Mouse (Mus musculus): ENCODE results near the gene Nudt9. TPM values are rescaled to one million over a fixed set of nuclear protein-coding genes. Genes with fewer than 3 reads are reported as not detected.

Nudt9 gene
- total RNA-seq, 1 experiment from 2014 or later, result 62.6 TPM

DNA sequence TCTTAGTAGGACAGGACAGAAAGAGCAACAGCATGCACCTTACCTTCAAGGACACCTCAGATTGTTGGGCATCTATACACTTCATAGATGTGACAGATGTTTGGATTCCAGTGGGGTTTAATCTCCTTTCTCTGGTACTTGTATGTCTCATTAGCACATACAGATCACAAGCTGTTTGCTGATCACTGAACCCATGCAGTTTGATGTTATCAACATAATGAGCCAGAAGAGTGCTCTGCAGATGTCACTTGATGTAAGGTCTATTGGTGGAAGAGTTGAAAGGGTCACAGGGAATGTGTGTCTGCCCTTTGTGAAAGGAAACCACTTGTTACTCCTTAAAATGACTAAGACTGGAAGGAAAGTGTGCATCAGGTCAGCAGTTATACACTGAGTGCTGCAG is 11.0 kb upstream of the Nudt9 start:
- ATAC-seq (replicated peaks; ENCODE audit: low read depth, poor library complexity, severe bottlenecking), result no peak

DNA sequence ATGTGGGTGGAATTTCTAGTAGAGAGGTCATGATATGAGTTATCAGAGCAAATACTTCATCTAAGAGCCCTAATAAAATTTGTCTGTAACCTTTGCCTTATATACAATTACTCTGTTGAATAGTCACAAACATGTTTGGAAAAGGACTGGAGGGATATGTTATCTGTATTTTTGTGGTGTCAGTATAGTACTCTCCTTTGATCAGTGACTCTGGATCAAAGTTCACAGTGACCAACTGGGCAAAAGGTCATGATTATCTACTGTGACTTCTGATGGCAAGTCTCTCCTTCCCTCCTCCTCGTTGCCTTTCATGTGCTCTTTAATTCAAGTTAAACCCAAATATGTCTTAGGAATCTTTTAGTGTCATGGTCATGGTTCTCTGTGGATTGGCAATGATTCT is 10.3 kb upstream of the Nudt9 start:
- ATAC-seq (replicated peaks; ENCODE audit: low read depth, poor library complexity, severe bottlenecking), result no peak

DNA sequence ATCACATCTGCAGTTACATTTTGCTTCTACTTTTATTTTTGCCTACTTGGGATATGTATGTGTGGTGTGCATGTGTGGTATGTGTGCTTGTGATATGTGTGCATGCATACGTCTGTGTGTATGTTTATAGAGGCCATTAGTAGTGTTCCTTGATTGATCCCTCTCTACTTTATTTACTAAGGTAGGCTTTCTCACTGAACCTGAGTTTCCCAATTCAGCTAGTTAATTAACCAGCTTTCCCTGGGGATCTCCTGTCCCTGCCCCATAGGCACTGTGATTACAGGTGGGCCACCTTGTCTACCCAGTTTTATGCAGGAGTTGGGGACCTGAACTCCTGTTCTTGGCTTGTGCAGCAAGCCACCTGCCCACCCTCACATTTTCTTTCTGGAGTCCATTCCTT is 9.4 kb upstream of the Nudt9 start:
- ATAC-seq (replicated peaks; ENCODE audit: low read depth, poor library complexity, severe bottlenecking), result no peak

DNA sequence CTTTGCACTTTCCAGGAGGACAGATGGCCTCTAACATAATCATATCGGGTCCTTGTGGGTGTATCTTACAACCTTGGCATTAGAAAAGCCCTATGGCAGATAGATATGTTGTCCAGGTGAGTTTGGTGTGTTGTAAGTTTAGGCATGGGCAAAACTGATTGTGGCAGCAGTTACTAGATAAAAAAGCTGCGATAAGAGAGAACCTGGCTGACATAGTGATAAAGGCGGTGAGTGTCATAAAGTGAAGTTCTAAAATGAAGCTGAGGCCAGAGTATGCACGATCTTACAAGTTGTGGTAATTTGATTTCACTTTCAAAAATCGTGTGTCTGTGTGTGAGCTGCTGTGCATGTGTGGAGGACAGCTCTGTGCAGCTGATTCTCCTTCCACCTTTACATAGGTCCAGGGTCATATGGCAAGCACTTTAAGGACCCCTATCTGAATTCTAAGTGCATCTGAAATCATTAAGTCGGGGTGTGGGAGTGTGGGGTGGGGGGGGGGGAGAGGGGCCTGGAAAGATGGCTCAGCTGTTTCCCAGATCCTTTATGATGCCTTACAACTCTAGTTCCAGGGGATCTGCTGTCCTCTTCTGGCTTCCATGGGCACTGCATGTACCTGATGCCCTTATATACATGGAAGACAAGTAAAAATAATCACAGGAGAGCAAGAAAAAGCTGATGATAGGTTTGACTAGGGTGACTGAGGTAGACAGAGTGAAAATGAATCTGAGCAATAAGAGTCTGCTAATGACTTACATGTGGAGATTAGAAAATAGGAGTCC is 6.8 kb upstream of the Nudt9 start:
- ATAC-seq (replicated peaks; ENCODE audit: low read depth, poor library complexity, severe bottlenecking), result peak; percentile 78

DNA sequence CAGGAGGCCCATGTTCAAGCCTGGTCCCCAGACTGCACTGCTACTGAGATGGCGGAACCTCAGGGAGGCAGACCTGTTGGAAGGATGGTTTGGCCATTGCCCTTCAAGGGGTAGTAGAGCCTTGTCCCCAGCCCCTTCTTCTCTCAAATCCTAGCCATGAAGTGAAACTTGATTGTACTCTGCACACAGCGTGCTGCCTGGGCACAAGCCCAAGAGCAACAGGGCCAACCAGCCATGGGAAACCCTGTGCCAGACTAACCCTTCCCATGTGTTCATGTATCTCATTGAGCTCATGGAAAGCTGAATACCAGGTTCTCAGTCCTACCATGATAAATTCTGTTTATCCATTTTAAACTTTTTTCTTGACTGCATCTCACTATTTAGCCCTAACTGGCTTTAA is 3.2 kb upstream of the Nudt9 start:
- ATAC-seq (replicated peaks; ENCODE audit: low read depth, poor library complexity, severe bottlenecking), result no peak

DNA sequence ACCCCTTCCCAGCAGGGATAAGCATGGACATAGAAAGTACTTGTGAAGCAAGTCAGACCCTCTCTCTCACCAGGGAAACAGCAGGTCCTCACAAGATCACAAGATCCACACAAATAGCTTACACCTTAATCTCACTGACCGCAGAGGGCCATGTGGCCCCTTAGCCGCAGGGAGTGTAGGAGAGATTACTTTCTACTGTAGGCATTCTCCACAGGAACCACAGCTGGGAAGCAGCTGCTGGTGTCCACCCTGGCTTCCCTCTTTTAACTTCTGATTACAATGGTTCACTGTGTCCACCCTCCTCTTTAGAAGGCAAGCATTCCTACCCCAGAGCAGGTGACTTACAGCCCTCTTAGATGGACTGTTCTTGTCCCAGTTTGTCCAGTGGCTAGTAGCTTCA is 2.4 kb upstream of the Nudt9 start:
- no peak for ATAC-seq (replicated peaks; ENCODE audit: low read depth, poor library complexity, severe bottlenecking)

DNA sequence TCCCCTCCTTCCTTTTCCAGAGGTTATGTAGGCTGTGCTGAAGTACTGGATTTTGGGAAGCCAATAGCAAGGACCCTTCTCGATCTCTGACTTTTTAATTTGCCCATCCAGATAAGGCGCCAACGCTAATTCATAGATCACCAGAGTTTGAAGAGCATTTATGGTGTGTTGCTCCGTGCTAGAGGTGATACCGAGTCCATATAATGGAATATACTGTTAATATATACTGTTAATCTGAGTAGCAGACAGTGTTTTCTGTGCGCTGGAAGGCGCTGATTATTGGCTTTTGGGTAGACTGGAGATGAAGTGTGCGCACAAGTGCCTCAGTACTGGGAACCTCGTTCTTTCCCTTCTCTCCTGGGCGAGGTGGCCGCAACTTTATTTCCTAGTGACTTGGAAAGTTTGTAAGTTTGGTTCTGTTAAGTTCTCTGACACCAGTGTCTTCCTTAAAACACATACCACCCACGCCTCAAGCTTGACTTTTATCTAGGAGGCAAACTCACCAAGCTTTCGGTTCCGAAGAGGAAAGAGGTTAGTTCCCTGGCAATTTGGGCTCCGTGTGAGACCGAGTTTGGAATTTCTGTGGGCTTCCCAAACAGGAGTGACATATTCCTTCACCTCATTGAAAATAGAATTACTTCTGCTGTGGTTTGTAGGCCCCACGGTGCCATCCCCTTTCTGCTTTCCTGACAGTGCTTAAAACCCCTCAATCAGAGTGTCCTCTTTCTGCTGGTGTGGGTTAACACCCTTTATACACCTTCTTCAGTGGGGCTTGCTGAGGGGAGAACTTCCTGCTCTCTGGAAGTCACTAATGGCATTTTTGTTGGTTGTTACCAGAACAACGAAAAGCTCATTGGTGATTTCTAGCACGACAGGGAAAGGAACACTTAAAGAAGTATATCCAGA is 1.3 kb downstream of the Nudt9 start:
- ATAC-seq (replicated peaks; ENCODE audit: low read depth, poor library complexity, severe bottlenecking), result 0 out of 2 replicates have a peak, but pooled peaks have one; percentile 2

DNA sequence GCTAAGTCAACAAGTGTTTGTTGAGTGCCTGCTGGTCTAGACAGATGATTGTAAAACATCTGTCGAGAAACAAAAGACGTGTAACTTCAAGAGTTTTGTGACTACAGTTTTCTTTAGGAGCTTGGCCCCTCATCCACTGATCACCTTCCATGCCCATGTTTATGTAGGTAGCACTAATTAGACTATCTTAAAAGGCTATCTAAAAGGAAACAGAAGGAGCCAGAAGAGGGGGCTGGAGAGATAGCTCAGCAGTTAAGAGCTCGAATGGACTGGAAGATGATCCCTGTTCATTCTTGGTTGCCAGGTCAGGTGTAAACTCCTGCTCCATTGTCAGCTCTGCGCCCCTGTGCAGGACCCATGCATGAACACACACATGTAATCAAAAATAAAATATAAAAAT is 2.0 kb downstream of the Nudt9 start:
- ATAC-seq (replicated peaks; ENCODE audit: low read depth, poor library complexity, severe bottlenecking), result no peak

DNA sequence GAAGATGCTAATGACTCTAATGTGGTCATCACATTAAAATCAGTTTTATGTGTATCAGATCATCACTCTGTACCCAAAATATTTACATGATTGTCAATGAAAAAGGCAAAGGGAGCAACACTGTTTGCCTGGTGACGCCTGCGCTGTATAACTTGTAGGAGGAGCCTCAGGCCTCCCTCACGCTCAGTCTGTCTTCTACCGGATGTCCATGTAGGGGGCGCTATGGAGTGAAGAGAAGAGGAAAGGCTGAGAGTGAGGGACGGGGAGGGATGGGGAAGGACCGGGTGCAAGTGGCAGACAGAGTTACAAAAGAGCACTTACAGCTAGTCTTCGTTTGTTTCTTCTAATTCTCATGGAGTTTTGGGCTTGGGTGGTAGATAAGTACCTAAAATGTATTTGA is 6.8 kb downstream of the Nudt9 start:
- ATAC-seq (replicated peaks; ENCODE audit: low read depth, poor library complexity, severe bottlenecking), result peak; percentile 70

DNA sequence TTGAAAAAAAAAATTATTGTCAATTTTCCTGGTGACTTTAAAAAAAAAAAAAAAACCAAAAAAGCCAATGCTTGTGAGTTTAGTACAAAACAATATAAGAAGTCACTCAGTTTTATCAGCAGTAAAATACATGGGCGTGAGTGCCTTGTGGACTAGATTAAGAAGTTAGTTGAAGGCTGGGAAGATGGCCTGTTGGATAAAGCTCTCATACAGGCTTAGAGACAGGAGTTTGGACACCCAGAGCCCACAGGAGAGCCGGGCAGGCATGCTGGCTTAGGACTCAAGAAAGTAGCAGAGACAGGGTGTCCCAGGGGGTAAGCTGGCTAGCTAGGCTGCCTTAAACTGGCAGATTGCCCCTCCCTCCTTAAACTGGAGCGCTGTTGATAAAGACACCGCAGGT is 8.8 kb downstream of the Nudt9 start:
- ATAC-seq (replicated peaks; ENCODE audit: low read depth, poor library complexity, severe bottlenecking), result peak; percentile 40; the same call in 1 of the 2 replicates

DNA sequence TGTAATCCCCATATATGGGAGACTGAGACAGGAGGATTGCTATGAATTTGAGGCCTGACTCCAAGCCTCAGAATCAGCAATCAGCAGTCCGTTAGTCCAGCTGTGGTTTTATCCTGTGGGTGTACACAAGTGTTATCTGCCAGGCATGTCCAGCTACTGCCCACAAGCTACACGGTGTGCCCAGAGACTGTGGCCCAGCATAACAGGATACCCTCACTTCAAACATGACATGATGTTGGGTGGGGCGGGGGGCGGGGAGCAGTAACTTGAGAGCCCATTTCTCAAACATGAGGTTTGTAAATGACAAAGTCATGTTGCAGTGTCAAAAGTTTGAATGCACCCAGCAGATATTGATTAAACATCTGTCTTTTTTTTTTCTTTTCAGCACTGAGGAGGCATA is 9.7 kb downstream of the Nudt9 start:
- ATAC-seq (replicated peaks; ENCODE audit: low read depth, poor library complexity, severe bottlenecking), result no peak

DNA sequence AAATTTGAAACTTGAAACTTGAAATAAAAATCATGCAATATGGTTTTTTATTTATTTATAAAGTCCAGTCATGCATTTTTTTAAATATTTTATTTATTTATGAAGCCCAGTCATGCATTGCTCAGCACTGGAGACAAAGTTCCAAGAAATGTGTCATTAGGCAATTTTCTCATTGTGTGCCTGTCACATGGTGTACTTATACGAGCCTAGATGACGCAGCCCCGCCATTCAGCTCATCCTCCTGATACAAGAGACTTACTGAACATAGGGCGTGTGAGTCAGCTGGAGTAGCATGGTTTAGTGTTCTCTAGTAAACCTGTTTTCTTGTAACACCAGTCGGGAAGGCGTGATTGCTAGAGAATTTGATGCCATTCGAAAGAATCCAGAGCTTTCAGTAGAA is 10.2 kb downstream of the Nudt9 start:
- no peak for ATAC-seq (replicated peaks; ENCODE audit: low read depth, poor library complexity, severe bottlenecking)

DNA sequence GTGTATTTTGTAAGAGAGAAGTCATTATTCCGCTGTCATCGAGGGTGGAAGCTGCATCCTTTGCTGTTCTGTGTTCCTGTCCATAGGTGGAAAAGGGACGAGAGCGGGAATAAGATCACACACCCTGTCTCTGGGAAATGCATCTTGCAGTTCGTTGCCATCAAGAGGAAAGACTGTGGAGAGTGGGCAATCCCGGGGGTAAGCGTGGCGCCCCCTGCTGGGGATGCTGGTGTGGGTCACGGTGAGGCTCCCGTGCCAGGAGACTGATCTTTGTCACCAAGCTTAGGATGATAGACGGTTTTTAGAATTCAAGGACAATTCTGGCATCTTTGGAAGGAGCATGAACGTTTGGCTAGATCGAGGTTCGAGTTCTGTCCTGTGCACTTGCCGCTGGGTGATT is 11.9 kb downstream of the Nudt9 start:
- peak; percentile 67 for ATAC-seq (replicated peaks; ENCODE audit: low read depth, poor library complexity, severe bottlenecking)

DNA sequence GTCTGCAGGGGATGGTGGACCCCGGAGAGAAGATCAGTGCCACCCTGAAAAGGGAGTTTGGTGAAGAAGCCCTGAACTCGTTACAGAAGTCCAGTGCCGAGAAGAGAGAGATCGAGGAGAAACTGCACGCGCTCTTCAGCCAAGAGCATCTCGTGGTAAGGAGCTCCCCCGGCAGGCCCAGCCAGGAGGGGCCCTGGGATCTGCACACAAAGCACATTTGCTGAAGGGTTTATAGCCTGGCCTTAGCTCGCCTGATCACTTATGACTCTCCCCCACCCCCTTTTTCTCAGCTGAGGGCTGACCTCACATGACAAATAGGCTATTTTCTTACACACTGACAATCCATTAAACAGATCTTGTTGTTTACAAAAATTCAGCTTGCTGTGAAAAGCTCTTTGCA is 13.5 kb downstream of the Nudt9 start:
- ATAC-seq (replicated peaks; ENCODE audit: low read depth, poor library complexity, severe bottlenecking), result no peak

DNA sequence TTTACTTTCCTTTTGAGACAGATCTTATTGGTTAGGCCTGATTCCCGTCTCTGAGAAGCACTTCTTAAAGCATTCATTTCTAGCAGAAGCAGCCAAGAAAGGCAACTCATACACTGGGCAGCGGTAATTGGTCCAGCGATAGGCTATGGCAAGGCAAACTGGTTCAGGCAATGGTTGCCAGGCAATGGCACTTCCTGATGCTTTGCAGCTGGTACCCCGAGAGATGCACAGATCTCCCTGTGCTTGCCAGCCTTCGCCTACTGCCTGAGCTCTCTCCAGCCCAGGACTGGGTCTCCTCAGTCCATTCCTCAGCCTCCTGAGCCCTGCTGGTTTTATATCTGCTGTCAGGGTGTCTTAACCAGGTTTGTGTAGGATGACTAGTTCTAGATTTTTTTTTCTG is 14.3 kb downstream of the Nudt9 start:
- no peak for ATAC-seq (replicated peaks; ENCODE audit: low read depth, poor library complexity, severe bottlenecking)

DNA sequence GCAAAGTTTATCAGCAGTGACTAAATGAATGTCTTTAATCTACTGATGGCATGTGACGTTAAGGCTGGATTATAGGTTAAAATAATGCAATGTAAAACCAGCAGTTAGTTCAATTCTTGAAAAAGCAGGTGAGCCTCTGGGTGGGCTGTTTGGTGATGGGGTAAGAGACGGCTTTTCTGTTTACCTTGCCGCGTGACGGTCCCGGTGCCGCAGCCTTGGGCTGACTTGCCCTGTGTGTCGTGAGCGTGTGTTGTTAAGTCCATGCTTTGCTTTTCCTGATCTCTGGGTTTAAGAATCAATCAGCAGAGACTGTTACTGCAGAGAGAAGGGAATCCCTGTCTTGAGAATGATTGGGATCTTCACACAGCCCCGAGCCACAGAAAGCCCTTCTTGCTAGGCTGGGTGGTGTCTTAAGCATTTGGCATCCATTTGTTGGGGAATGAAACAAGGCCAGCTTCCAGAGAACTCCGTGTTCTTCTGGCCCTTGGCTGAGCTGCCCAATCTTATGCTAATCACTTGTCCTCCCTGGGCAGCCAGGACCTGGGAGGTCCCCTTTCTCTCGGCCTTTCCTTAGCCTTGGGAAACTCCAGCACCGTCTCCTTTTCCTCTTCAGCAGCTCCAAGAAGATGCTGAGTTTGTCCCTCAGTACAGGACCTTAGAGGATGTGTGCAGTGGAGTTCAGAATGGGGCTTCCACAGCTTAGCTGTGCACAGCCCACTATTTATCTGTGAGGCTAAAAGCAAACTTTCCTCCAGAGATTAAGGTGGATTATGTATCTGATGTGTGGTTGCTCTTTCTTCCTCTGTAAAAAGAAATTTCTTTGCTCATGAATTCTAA is 16.0 kb downstream of the Nudt9 start:
- 0 out of 2 replicates have a peak, but pooled peaks have one; percentile 5 for ATAC-seq (replicated peaks; ENCODE audit: low read depth, poor library complexity, severe bottlenecking)

DNA sequence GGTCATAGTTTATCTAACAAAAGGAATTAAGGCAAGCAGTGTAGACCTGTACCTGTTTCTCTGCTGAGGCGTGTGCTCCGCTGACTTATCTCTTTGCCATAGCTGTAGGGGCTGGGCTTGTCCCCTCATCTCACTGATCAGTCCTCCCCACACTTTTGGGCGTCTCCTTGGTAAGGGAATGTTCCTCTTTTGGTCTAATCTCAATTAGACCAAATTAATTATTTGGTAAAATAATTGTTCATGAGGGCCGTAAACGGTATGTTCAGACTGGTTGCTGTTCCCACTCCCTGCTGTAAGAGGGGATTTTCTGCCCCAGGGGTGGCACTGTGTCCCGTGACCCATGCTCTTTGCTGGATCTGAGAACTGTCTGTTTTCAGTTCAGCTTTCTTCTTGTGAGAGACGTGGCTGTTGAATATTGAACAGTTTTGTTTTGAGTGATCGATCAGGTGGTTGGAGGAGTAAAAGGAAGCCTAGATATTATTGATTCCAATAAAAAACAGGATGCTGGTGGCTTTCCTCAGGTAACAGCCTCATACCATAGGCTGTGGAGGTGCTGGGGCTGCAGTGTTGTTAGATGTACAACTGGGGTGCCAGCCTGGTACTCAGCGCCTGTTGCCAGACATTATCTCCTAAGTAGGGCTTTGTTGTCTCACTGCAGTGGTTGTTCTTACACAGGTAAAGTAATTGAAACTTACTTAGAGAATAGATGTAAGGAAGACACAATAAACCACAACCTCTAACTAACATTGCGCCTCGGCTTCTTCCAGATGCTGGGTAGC is 16.9 kb downstream of the Nudt9 start:
- ATAC-seq (replicated peaks; ENCODE audit: low read depth, poor library complexity, severe bottlenecking), result peak; percentile 71; the same call in 1 of the 2 replicates

DNA sequence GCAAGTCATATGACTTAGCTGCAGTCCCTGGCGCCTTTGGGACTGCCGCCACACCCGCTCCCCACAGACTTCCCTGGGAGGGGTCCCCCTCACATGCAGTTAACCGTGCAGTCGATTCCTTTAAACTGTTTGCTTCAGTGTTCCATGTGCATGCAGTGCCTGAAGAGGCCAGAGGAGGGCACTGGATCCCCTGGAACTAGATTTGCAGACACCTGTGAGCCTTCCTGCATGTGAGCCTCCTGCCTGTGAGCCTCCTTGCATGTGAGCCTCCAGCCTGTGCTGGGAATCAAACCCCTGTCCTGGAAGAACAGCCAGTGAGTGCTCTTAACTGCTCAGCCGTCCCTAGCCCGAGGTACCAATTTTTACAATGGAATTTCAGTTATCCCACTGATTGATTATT is 22.6 kb downstream of the Nudt9 start:
- peak; percentile 81 for ATAC-seq (replicated peaks; ENCODE audit: low read depth, poor library complexity, severe bottlenecking)

DNA sequence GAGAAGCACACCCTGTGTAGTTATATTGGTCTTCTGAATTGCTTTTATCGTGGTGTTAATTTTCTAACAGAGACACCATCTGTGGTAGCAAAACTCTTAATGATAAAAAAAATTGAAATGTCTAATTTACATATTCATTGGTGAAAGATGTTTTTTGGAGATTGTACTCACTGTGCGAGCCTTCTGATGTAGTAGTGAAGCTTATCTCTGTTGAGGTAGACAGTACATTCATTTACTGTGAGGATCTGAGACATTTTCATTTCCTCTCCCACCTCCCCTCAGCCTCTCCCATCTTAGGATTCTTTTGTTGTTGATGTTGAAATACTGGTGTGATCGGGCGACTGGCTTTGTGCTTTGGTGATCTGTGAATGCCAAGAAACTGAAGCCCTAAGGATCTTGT is 24.9 kb downstream of the Nudt9 start:
- ATAC-seq (replicated peaks; ENCODE audit: low read depth, poor library complexity, severe bottlenecking), result no peak

Measured in common myeloid progenitor, adult 5-6 weeks (primary cell).